Mouse (Mus musculus) cerebellum, adult 2 months (tissue): ENCODE measurements around the gene Ackr3. TPM values are rescaled to one million over a fixed set of nuclear protein-coding genes. Genes with fewer than 3 reads are reported as not detected.

Experiments
- DNase-seq, 2 experiments: peaks; one replicate each; pipeline ENCODE4 v3.0.0; 2021
- H3K27ac ChIP-seq: fragments of 200-500 bp; 2 replicates; pipeline ENCODE4 v1.5.1; 2012; ENCODE audit warnings: low read length, control low read depth, inconsistent platforms; ENCODE audit not compliant: insufficient read depth
- H3K27me3 ChIP-seq: fragments of 200-500 bp; 2 replicates; pipeline ENCODE4 v1.6.1; 2012; ENCODE audit warnings: inconsistent platforms, mild to moderate bottlenecking, low read length, moderate library complexity; ENCODE audit not compliant: control insufficient read depth, insufficient read depth
- H3K4me1 ChIP-seq: fragments of 200-500 bp; 2 replicates; pipeline ENCODE4 v1.6.1; 2011; ENCODE audit warnings: low read length; ENCODE audit not compliant: control insufficient read depth, insufficient read depth
- H3K4me3 ChIP-seq: fragments of 200-500 bp; replicated peaks from 2 replicates; pipeline ENCODE3; 2011; ENCODE audit warnings: mild to moderate bottlenecking, low read depth, low read length, control low read depth; ENCODE audit not compliant: insufficient read depth
- CTCF ChIP-seq: fragments of 200-500 bp; IDR thresholded peaks from 2 replicates; pipeline ENCODE4 v1.5.1; 2011; ENCODE audit warnings: low read depth, mild to moderate bottlenecking, control low read depth, low read length, moderate library complexity, borderline replicate concordance; ENCODE audit not compliant: insufficient read depth
- POLR2A ChIP-seq: fragments of 200-500 bp; IDR thresholded peaks from 2 replicates; pipeline ENCODE4 v1.6.1; 2011; ENCODE audit warnings: low read length, control low read depth, borderline replicate concordance; ENCODE audit not compliant: insufficient read depth
- WGBS: fragments of 180-500 bp; shearing (Covaris S2); methylation state at CpG from one replicate; pipeline ENCODE4 v1.1.7; 2018; 5-methylcytosine and 5-hydroxymethylcytosine counted together
- polyA plus RNA-seq: library from polyadenylated mRNA; depleted of rRNA; stranded (reverse); fragments of >200 nt; gene quantifications from 2 replicates; pipeline ENCODE4 v1.2.3, GENCODE M21; 2012

Ackr3 gene
- polyA plus RNA-seq, 1 experiment, result 17.3 TPM

DNA sequence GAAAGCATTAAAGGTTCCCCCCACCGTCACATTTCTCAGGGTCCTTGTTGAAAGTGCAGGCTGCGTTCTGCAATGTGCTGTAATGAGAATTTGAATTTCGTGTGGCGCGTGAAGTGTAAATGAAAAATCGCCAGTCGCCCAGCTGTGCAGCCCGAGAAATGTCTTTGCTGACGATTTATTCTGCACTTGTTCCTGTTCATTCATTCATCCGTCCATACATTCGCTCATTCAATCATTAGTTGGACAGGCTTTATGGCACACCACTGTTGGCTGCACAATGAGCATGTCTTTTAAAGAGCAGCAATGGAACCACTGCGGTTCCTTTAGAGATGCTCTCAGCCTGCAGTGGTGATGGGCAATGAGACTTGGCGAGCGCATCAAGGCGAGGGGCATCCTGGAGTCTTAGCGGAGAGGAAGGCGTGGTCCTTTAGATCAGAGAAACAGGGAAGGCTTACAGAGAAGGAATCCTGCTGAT is 18.7 kb downstream of the Ackr3 start:
- DNase-seq, result no peak
- Histone ChIP-seq H3K4me3 (no peak overlapping the region), H3K27me3 (no peaks in the 10 kb centered on the region), H3K27ac (no peak overlapping the region), H3K4me1 (no peaks in the 10 kb centered on the region)
- 49% methylated on average over 17 of the region's 17 CpGs for WGBS
- TF ChIP-seq POLR2A (no peak), CTCF (no peak)

DNA sequence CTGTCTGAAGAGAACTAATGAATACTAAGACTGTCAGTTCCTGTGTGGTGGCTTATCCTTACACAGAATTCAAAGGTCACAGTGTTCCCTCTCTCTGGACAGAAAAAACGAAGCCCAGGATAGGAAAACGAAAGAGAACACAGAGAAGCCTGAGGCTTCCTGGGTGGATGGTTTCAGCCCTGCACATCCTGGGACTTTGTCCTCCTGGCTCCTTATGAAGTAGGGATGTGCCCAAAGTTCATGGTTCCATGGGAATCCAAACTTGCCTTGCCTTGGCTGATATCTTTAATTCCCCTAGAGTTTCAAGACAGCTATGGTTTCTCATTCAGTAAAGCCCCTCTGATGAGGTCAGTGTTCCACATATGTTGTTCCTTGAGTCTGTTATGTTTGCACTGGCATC is 19.2 kb downstream of the Ackr3 start:
- TF ChIP-seq CTCF (no peak), POLR2A (no peak)
- Histone ChIP-seq H3K27ac (no peak overlapping the region), H3K27me3 (no peaks in the 10 kb centered on the region), H3K4me1 (peaks cover 4% of the 10 kb centered on the region; the same call in 1 of the 2 replicates), H3K4me3 (no peak overlapping the region)
- no peak for DNase-seq
- 86% methylated on average over 2 of the region's 2 CpGs for WGBS

DNA sequence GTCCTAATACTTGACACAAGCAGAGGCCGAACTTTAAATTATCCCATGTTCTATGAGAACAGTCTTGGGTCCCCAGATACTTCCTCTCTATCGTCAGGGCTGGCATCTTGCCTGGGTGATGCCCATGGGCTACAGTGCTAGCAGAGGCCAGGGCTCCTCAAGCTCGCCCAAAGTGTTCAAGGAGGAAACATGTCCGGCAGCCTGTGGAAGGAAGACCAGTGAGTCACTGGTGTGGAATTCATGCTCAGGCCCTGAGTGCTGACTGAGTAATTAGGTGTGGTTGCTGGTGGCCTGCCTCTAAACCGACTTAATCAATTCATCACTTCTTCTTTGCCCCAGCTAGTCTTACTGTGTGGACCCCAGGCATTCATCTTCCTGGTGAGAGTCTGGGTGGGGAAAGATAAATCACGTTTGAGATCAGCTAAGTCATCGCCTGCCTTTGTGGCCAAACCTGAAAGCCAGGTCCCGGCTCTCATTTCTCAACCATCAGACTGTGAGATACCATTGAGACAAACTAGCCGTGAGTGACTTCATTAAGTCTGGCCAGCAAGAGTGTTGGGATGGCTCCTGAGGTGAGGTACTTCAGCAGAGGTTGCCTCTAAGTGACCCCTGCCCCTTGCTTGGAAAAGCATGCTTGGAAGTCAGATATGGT is 21.9 kb downstream of the Ackr3 start:
- no peak for DNase-seq

DNA sequence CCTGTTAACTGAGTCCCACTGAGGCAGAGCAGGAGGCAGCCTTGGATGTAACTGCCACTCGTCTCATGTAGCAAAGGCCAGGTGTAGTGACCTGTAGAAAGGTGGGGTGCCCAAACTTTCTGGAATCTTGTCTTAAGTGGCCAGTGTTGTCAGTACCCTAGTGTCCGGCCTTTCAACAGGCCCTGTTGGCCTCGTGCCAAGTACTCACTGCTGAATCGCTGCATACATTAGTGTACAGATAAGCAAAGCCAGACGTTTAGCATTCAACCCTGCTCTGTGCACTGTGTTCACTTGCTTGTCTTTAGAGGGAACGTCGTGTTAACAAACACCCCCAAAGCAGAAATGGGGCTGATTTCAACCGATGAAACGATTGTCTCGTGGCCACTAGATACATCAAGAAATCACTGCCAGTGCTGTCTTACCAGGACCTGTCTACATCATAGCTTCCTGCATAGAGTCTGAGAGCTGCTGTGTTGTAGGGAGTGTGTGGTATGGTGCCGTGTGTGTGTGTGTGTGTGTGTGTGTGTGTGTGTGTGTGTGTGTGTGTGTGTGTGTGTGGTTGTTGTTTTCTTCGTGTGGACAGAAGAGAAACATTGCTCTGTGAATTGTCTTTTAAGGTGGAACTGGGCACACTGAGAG is 24.0 kb downstream of the Ackr3 start:
- 29% methylated on average over 12 of the region's 12 CpGs for WGBS
- no peak for TF ChIP-seq POLR2A
- Histone ChIP-seq H3K27ac (no peak overlapping the region), H3K4me1 (peaks cover 4% of the 10 kb centered on the region; the same call in 1 of the 2 replicates), H3K4me3 (no peak overlapping the region), H3K27me3 (no peaks in the 10 kb centered on the region)
- no peak for DNase-seq

More for the DNA sequence above, 21.9 kb downstream of the Ackr3 start:
- no peaks in the 10 kb centered on the region for H3K27me3 ChIP-seq
- no peak for TF ChIP-seq POLR2A
- no peak for TF ChIP-seq CTCF
- H3K4me3 ChIP-seq, result no peak overlapping the region
- WGBS, result 82% methylated on average over 9 of the region's 9 CpGs
- no peak overlapping the region for H3K27ac ChIP-seq
- H3K4me1 ChIP-seq, result peaks cover 4% of the 10 kb centered on the region; the same call in 1 of the 2 replicates

DNA sequence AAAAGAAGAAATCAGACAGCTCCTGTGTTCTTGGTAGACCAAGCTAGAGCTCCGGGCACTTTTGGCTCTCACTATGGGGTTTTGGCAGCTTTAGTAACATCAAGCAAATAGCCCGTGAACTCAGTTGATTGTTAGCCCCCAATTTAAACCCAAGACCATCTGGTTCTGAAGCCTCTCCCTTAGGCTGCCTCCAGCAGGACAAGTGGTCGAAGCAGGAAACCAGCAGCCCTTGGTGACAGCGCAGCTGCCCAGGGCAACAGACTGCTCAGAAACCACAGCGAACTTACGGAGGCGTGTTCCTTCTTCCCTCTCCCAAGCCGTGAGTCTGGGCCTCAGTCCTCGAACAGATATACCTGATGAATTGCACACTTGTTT is 24.5 kb downstream of the Ackr3 start:
- H3K4me1 ChIP-seq, result peaks cover 4% of the 10 kb centered on the region; the same call in 1 of the 2 replicates
- DNase-seq, result no peak
- H3K4me3 ChIP-seq, result no peak overlapping the region
- no peaks in the 10 kb centered on the region for H3K27me3 ChIP-seq
- no peak overlapping the region for H3K27ac ChIP-seq
- TF ChIP-seq CTCF (no peak), POLR2A (no peak)
- 51% methylated on average over 9 of the region's 9 CpGs for WGBS

DNA sequence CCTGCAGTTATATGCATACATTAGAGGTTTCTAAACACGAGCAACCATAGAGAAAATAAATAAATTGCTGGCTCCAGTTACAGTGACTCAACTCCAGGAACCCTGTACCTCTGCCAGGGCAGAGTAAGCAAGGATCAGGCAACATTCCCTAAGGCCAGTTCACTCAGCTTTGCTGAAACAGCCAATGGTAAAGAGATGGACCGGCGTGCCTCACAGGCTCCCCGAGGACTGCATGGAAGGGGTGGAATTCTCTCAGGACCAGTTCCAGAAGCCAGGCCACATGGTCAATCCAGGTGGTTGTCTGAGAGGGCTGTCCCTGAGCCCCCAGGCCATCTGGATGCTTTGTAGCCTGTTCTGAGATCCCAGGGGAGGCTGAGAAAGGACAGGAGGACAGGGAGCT is 26.8 kb downstream of the Ackr3 start:
- H3K4me1 ChIP-seq, result peaks cover 4% of the 10 kb centered on the region; the same call in 1 of the 2 replicates
- H3K27me3 ChIP-seq, result no peaks in the 10 kb centered on the region
- no peak overlapping the region for H3K4me3 ChIP-seq
- no peak for DNase-seq
- H3K27ac ChIP-seq, result no peak overlapping the region
- WGBS, result 63% methylated on average over 4 of the region's 4 CpGs
- no peak for TF ChIP-seq CTCF
- no peak for TF ChIP-seq POLR2A

DNA sequence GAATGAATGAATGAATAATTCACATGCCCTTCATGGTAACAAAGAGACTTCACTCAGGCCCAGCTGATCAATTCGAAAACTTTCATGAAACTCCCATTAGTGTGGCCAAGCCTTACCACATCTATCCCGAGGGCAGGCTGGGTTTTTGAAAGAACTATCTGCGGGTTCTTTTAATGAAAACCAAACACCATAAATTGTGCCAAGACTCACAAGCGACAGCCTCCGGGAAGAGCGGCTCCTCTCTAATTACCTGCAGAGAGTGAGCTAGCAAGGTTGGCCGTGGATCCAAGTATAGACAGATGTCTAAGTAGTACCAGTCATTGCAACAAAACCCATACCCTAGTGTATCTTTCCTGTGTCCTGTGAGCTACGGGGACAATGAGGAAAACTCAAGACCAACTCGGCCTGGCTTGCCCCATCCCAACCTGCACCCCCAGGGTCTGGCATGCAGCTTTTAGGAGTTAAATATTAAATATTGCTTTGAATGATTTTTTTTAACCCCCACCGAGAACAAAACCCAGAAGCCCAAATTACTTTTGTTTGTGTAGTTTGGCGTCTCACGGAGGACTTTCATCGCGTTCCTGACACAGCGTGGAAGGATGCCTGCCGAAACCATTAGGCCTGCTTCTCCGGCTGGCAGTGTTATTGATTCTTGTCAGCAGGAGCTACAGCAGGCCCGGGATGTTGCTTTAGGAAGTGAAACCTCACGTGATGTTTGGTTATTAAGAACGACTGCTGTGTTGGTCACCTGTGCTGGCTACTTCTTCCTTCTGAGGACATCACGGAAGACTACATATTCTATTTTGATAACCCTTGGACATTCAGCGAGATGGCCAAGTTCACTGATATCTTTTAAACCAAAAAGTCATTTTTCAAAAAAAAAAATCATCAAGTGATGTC is 28.1 kb downstream of the Ackr3 start:
- H3K27ac ChIP-seq, result no peak overlapping the region
- no peak for DNase-seq
- H3K4me3 ChIP-seq, result no peak overlapping the region
- TF ChIP-seq POLR2A (no peak), CTCF (no peak)
- H3K27me3 ChIP-seq, result no peaks in the 10 kb centered on the region
- 57% methylated on average over 22 of the region's 22 CpGs for WGBS
- peaks cover 4% of the 10 kb centered on the region; the same call in 1 of the 2 replicates for H3K4me1 ChIP-seq
